Mouse (Mus musculus) ovary, postnatal 10 days (tissue): ENCODE data around the gene Tecpr2.

ENCODE experiments used
- DNase-seq: peaks from one replicate; pipeline ENCODE4 v3.0.0; 2022; ENCODE audit warnings: low spot score

Tecpr2 gene

GRCm38 (mm10) chr12:110977896-110978606 lies 89.0 kb downstream of the Tecpr2 start:
- DNase-seq = no peak

DNA sequence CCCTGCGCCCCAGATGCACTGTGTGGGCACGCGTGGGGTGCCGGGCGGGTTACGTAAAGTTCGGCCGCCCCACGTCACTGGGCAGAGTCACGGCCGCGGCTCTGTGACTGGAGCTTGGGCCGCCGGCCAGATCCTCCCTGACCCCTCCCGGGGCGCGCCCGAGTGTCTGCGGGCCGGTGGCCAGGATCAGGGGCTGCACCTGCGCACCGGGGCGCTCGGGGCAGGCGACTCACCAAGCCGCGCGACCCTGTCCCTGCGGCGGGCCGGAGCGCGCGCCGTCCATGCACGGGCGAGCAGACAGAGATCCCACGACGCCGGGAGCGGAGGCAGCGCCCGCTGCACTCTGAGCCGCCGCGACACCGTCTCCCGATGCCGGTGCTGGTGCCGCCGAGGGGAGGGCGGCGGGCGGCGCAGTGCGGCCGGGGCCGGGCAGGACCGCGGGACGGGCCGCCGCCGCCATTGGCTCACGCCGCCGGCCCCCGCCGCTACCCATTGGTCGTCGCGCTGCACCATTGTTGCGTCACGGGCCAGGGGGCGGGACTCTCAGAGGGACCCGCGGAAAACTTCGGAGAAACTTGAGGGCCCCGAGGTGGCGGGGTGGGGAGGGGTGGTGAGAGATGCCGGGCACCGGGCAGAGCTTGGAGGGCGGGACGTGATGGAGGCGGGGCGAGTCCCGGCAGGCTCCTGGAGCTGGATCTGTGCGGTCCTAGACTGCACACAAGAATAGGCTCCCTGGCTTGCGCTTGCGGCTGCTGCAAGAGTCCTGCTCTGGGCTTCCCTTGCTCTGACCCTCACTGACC lies 89.7 kb downstream of the Tecpr2 start, which contains the start of gene Ankrd9:
Ankrd9 (minus strand) TSS at position 434 of the 800 bp plus-strand sequence.
- DNase-seq = peak; percentile 89

- DNase-seq = no peak
Observed at GRCm38 (mm10) chr12:110979808-110980207, 90.7 kb downstream of the Tecpr2 start.

DNA sequence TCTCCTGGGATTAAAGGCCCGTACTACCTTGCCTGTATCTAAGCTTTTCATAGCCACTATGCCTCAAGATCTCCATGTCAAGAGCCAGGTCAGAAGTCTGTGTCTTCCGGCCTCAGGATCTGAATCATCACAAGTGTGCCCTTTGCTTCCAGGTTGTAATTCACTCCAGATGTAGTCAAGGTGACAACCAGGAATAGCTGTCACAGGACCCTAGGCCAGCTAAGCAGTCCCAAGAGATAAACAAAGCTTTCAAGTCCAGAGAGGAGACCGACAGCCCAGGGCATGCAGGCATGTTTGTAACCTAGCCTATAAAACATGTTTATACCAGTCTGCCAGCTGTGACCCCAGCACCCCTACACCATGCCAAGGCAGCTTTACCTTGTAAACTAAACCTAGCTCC lies 92.7 kb downstream of the Tecpr2 start:
- no peak for DNase-seq

DNA sequence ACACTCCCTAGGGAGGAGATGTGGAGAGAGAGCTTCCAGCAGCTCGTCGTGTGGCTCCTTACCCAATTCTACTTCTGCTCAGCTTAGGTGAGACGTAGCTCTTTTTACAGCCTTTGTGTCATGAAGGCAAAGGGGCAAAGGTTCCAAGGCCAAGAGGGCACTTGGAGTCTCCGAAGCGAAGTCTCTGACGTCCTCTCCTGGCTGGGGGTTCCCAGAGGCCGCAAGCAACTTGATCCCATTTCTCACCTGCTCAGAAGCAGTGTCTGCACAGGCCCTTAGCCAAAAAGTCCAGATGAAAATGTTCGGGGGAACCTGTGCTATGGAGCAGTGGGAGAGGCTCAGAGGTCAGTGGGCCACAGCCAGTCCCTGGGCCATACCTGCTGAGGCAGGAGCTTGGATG lies 94.0 kb downstream of the Tecpr2 start:
- DNase-seq = no peak

DNA sequence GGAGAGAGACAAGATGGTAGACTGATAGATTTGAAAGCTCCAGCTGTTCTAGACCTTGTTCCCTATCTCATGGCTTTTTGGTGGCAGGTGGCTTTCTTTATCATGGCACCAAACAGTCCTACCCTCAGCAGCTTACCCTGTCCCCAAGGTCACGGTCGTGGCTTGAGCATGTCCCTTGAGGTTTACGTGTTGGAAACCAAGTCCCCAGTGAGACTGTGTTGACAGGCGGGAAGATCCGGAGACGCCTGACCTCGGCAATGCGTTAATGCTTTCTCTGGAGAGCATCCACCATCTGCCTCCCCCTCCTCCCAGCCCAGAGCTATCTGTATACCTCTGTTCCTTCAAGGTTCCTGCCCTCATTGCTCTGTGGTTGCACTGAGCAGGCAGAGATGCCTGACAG lies 94.7 kb downstream of the Tecpr2 start:
- DNase-seq = no peak

DNA sequence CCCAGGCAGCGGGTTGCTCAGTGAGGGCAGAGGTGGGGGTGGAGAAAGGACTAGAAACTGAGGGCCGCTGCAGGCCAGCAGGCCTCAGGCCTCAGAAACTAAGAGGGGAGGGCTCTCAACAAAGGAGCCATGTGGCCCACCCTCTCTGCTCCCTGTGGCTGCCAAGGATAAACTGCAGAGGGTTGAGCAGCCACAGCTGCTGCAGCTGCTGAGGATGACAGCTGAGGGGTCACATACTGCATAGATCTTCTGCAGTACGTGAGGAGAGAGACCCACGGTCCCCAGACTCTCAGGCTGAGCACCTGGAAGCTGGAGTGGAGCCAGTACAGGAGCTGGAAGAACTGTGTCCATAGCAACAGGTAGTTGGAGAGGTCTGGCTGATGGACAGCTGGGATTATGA lies 95.5 kb downstream of the Tecpr2 start:
- DNase-seq = no peak

DNA sequence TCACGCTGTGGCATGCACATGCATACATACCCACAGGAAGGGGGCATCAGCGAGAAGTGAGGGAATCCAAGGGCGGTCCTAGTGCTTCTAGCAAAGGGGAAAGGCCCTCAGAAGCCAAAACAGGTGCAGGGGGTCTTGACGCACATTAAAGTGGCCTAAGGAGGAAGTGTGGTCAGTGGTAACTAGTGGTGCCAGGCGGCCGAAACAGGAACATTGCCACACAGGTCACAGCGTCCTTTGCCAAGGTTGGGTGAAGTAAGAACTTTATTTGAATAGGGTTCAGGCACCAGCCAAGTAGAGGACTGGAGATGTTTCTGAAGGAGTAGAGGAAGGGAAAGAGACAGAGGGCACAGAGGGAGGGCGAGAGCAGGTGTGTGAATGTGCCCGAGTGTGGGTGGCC lies 96.1 kb downstream of the Tecpr2 start:
- no peak for DNase-seq

- no peak for DNase-seq
Observed at GRCm38 (mm10) chr12:110986536-110987425, 97.7 kb downstream of the Tecpr2 start.

GRCm38 (mm10) chr12:110989409-110989808 lies 100.3 kb downstream of the Tecpr2 start:
- DNase-seq = no peak

GRCm38 (mm10) chr12:110990500-110990899 lies 101.4 kb downstream of the Tecpr2 start:
- no peak for DNase-seq

GRCm38 (mm10) chr12:110991361-110992127 lies 102.5 kb downstream of the Tecpr2 start:
- DNase-seq = no peak

GRCm38 (mm10) chr12:110992128-110992553 lies 103.1 kb downstream of the Tecpr2 start:
- DNase-seq = peak; percentile 88

- DNase-seq = no peak
Observed at GRCm38 (mm10) chr12:110992771-110993170, 103.7 kb downstream of the Tecpr2 start.

GRCm38 (mm10) chr12:110993226-110993625 lies 104.2 kb downstream of the Tecpr2 start:
- no peak for DNase-seq

DNA sequence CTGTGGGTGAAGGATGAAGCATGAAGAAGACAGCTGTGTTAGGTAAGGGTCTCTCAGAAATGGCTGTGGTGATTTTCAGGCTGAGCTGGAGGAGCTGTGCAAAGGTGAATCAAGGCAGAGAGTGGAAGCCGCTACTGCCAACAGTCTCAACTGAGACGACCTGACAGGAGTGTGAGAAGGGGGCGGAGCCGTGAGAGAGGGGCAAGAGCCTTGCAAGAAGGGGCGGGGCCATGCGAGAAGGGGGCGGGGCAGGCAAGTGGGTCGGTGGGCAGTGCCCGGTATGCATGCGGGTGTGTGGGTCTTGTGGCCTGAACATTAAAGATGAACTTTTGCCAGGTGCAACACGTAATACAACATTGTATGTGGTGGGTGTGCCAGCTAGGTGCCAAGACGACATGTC lies 105.6 kb downstream of the Tecpr2 start:
- no peak for DNase-seq

DNA sequence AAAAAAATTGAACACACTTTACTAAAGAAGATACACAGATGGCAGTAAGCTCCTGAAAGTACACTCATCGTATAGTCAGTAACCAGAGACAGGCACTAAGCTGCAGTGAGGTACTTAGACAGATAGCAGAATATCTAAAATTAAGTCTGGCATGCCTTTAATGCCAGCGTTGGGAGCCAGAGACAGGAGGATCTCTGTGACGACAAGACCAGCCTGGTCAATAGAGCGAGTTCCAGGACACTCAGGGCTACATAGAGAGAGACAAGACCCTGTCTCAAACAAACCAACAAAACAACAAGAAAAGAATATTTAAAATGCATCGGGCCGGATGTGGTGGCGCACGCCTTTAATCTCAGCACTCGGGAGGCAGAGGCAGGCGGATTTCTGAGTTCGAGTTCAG lies 109.0 kb downstream of the Tecpr2 start:
- no peak for DNase-seq

- DNase-seq = no peak
Observed at GRCm38 (mm10) chr12:110999820-111000219, 110.8 kb downstream of the Tecpr2 start.

- DNase-seq = no peak
Observed at GRCm38 (mm10) chr12:111000956-111001355, 111.9 kb downstream of the Tecpr2 start.

DNA sequence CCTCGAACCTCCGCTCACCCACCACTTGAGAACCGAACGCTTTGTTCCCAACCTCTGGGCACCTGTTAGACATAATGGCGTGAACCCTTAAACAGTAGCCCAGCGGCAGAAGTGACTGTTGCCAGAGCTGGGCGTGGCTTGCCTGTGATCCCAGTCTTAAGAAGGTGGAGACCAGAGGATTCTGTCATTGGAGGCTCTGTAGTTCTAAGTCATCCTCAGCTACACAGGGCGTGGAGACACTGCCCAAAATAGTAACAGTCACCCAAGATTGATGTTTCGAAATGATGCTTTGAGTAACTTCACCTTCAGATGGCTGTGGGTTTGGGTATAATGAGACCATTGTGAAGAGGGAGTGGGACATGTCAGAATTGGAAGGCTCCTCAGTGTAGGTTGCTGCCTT lies 115.1 kb downstream of the Tecpr2 start:
- no peak for DNase-seq

- no peak for DNase-seq
Observed at GRCm38 (mm10) chr12:111005803-111006202, 116.7 kb downstream of the Tecpr2 start.

GRCm38 (mm10) chr12:111006339-111006738 lies 117.3 kb downstream of the Tecpr2 start:
- DNase-seq = no peak
